Mouse (Mus musculus) embryonic facial prominence, embryonic 12.5 days (tissue): ENCODE measurements at regions not wholly inside any gene's neighbourhood (a gene's known extent, or its start where the extent isn't known, plus 50 kb on each side); places are given as distances from the start of the nearest gene placed in this dataset.
"Not testable (repeated sequence)": the region's sequence is repeated elsewhere in the genome, so short reads cannot be mapped to it uniquely, and the experiment has no call there.

Experiments used
- ATAC-seq: fragments of 200-750 bp; cut with Nextera tagmentation; 2 replicates; pipeline ENCODE4 v1.8.0; 2017; ENCODE audit not compliant: insufficient number of reproducible peaks, insufficient read depth, low FRiP score, low TSS enrichment
- H3K27ac ChIP-seq: fragments of 300-500 bp; sonication (generic); 2 replicates; pipeline ENCODE4 v1.5.1; 2016; ENCODE audit warnings: mild to moderate bottlenecking
- H3K27me3 ChIP-seq: fragments of 300-500 bp; sonication (generic); 2 replicates; pipeline ENCODE4 v1.6.1; 2016; ENCODE audit warnings: mild to moderate bottlenecking, moderate library complexity
- H3K36me3 ChIP-seq: fragments of 300-500 bp; sonication (generic); 2 replicates; pipeline ENCODE4 v1.6.1; 2016; ENCODE audit warnings: mild to moderate bottlenecking
- H3K4me1 ChIP-seq: fragments of 300-500 bp; sonication (generic); 2 replicates; pipeline ENCODE4 v1.6.1; 2016
- H3K4me2 ChIP-seq: fragments of 300-500 bp; sonication (generic); replicated peaks from 2 replicates; pipeline ENCODE4 v1.6.1; 2016; ENCODE audit warnings: mild to moderate bottlenecking, moderate library complexity
- H3K4me3 ChIP-seq: fragments of 300-500 bp; sonication (generic); 2 replicates; pipeline ENCODE4 v1.5.1; 2016; ENCODE audit warnings: mild to moderate bottlenecking
- H3K9ac ChIP-seq: fragments of 300-500 bp; sonication (generic); 2 replicates; pipeline ENCODE4 v1.6.1; 2016; ENCODE audit warnings: mild to moderate bottlenecking, moderate library complexity
- H3K9me3 ChIP-seq: fragments of 300-500 bp; sonication (generic); 2 replicates; pipeline ENCODE4 v1.6.1; 2016; ENCODE audit warnings: mild to moderate bottlenecking, moderate library complexity
- WGBS: fragments of 180-500 bp; shearing (Covaris S2); methylation state at CpG from one replicate; pipeline ENCODE4 v1.1.7; 2016; 5-methylcytosine and 5-hydroxymethylcytosine counted together

GRCm38 (mm10) chr12:11717633-11718032 is 261.8 kb downstream of the Rad51ap2 start:
- 70% methylated on average over 4 of the region's 4 CpGs for WGBS
- Histone ChIP-seq H3K27ac (no peak overlapping the region), H3K36me3 (no peaks in the 10 kb centered on the region), H3K27me3 (no peaks in the 10 kb centered on the region), H3K9me3 (no peaks in the 10 kb centered on the region), H3K4me1 (no peaks in the 10 kb centered on the region), H3K9ac (no peak overlapping the region), H3K4me3 (no peak overlapping the region), H3K4me2 (no peak overlapping the region)
- ATAC-seq = no peak

DNA sequence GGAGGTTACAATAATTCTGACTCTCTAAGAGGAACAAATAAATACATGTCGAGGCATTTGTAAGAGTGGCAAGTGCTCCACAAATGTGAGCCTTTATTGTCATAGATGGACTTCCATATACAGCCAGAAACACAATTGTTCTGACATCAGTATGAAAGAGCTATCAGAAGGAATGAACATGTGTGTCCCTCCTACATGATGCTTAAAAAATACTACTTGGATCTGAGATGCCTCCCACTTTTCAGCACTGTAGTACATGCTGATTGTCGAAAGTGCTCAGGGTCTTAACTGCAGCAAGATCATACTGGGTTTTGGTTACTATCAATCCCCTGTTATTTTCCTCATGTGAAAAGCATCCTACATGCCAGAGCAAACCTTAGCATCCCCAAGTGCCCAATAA is 295.6 kb downstream of the Rad51ap2 start:
- WGBS = 88% methylated on average over 2 of the region's 2 CpGs

GRCm38 (mm10) chr12:11754184-11754907 is 298.5 kb downstream of the Rad51ap2 start:
- no peaks in the 10 kb centered on the region for H3K36me3 ChIP-seq
- ATAC-seq = no peak
- no peak overlapping the region for H3K9ac ChIP-seq
- no peaks in the 10 kb centered on the region for H3K4me1 ChIP-seq
- H3K27ac ChIP-seq = no peak overlapping the region
- no peak overlapping the region for H3K4me3 ChIP-seq
- no peaks in the 10 kb centered on the region for H3K27me3 ChIP-seq
- no peak overlapping the region for H3K4me2 ChIP-seq
- H3K9me3 ChIP-seq = no peaks in the 10 kb centered on the region

More for the DNA sequence above, 295.6 kb downstream of the Rad51ap2 start:
- H3K4me1 ChIP-seq = no peaks in the 10 kb centered on the region
- H3K27me3 ChIP-seq = no peaks in the 10 kb centered on the region
- H3K4me3 ChIP-seq = no peak overlapping the region
- no peak overlapping the region for H3K27ac ChIP-seq
- H3K9me3 ChIP-seq = no peaks in the 10 kb centered on the region
- H3K36me3 ChIP-seq = no peaks in the 10 kb centered on the region
- ATAC-seq = no peak
- H3K9ac ChIP-seq = no peak overlapping the region
- H3K4me2 ChIP-seq = no peak overlapping the region

GRCm38 (mm10) chr12:11802326-11802725 is 346.4 kb downstream of the Rad51ap2 start:
- Histone ChIP-seq H3K9ac (no peak overlapping the region), H3K4me3 (no peak overlapping the region), H3K4me1 (no peaks in the 10 kb centered on the region), H3K9me3 (no peaks in the 10 kb centered on the region), H3K27ac (no peak overlapping the region), H3K27me3 (no peaks in the 10 kb centered on the region), H3K4me2 (no peak overlapping the region), H3K36me3 (no peaks in the 10 kb centered on the region)
- WGBS = 71% methylated on average over 2 of the region's 2 CpGs
- no peak for ATAC-seq

GRCm38 (mm10) chr12:11803162-11803561 is 347.3 kb downstream of the Rad51ap2 start:
- Histone ChIP-seq H3K4me2 (no peak overlapping the region), H3K36me3 (no peaks in the 10 kb centered on the region), H3K27me3 (no peaks in the 10 kb centered on the region), H3K27ac (no peak overlapping the region), H3K4me1 (no peaks in the 10 kb centered on the region), H3K9ac (no peak overlapping the region), H3K9me3 (no peaks in the 10 kb centered on the region), H3K4me3 (no peak overlapping the region)
- ATAC-seq = no peak
- 76% methylated on average over 1 of the region's 1 CpGs for WGBS

DNA sequence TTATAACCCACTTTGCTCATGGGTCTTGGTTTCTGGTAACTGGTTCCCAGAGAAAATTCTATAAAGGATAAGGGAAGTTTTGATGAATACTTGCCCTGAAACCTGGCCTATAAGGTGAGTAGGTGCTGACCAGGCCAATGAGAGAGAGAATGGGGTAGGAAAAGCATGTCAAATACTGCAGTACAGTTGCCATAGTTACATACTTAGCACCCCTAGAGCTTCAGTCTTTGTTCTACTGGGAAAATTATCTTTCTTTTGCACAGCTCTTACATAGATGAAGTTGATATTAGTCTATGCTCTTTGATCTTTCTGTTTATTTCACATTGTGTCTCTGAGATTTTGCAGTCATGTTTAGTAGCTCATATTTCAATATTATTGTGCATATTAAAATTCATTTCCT is 373.8 kb downstream of the Rad51ap2 start:
- H3K9me3 ChIP-seq = no peaks in the 10 kb centered on the region
- no peaks in the 10 kb centered on the region for H3K27me3 ChIP-seq
- H3K4me2 ChIP-seq = no peak overlapping the region
- H3K36me3 ChIP-seq = no peaks in the 10 kb centered on the region
- H3K4me1 ChIP-seq = no peaks in the 10 kb centered on the region
- no peak overlapping the region for H3K4me3 ChIP-seq
- ATAC-seq = no peak
- no peak overlapping the region for H3K9ac ChIP-seq
- H3K27ac ChIP-seq = no peak overlapping the region

GRCm38 (mm10) chr12:11831292-11831691 is 375.4 kb downstream of the Rad51ap2 start:
- Histone ChIP-seq H3K4me1 (no peaks in the 10 kb centered on the region), H3K9ac (no peak overlapping the region), H3K27ac (no peak overlapping the region), H3K4me2 (no peak overlapping the region), H3K36me3 (no peaks in the 10 kb centered on the region), H3K27me3 (no peaks in the 10 kb centered on the region), H3K4me3 (no peak overlapping the region), H3K9me3 (no peaks in the 10 kb centered on the region)
- no peak for ATAC-seq
- WGBS = 72% methylated on average over 5 of the region's 5 CpGs

GRCm38 (mm10) chr12:11837819-11838472 is 382.1 kb downstream of the Rad51ap2 start:
- H3K9me3 ChIP-seq = no peaks in the 10 kb centered on the region
- H3K27me3 ChIP-seq = no peaks in the 10 kb centered on the region
- ATAC-seq = no peak
- H3K9ac ChIP-seq = no peak overlapping the region
- H3K4me2 ChIP-seq = no peak overlapping the region
- H3K4me3 ChIP-seq = no peak overlapping the region
- WGBS = 51% methylated on average over 3 of the region's 3 CpGs
- H3K36me3 ChIP-seq = no peaks in the 10 kb centered on the region
- no peak overlapping the region for H3K27ac ChIP-seq
- no peaks in the 10 kb centered on the region for H3K4me1 ChIP-seq

DNA sequence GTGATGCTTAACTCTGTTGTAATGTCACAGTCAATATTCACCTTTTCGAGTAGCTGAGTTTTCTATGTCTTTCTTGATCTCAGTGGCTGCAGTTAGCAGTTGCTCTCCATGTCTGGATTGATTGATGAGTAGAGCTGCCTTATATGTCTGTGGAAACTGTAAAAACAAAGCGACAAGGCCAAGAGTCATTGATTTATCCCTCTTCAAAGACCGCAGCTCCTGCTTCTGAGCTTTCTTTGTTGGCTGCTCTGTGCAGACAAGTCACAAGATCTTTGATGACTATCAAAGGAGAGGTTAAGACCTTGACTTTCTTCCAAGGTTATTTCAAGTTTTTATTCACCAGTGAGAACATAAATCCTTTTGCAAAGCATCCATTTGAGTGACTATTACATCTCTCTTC is 395.2 kb downstream of the Rad51ap2 start:
- Histone ChIP-seq H3K9me3 (no peaks in the 10 kb centered on the region), H3K4me2 (no peak overlapping the region), H3K9ac (no peak overlapping the region), H3K27me3 (no peaks in the 10 kb centered on the region), H3K4me3 (no peak overlapping the region), H3K36me3 (no peaks in the 10 kb centered on the region), H3K4me1 (no peaks in the 10 kb centered on the region), H3K27ac (no peak overlapping the region)
- 78% methylated on average over 3 of the region's 3 CpGs for WGBS
- ATAC-seq = no peak

- H3K4me2 ChIP-seq, H3K9me3 ChIP-seq, H3K27me3 ChIP-seq, H3K4me1 ChIP-seq, H3K36me3 ChIP-seq, H3K27ac ChIP-seq, H3K4me3 ChIP-seq, H3K9ac ChIP-seq: not testable (repeated sequence)
- WGBS = 91% methylated on average over 11 of the region's 11 CpGs
- 0 out of 2 replicates have a peak, but pooled peaks have one; percentile 35 for ATAC-seq
These were observed 380.1 kb upstream of the Fam49a start for GRCm38 (mm10) chr12:11881809-11882208.

DNA sequence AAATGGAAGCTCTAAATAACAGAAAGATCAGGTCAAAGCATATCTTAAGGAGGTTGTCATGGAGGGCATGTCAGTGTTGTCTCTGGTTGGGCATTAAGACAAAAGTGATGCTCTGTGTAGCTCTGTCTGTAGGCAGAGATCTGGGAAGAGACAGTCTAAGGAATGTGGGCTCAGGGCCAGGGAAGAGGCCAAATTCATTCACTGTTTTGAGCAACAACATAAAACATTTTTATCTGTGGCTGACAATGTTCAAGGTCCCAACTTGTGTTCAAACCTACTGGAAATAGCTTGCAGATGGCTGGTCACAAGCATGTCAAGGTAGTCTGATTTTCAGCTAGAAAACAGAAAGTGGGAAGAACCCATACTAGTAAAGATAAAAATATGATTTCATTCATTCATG is 374.6 kb upstream of the Fam49a start:
- Histone ChIP-seq H3K4me2 (no peak overlapping the region), H3K9ac (no peak overlapping the region), H3K4me1 (no peaks in the 10 kb centered on the region), H3K4me3 (no peak overlapping the region), H3K27me3 (no peaks in the 10 kb centered on the region), H3K36me3 (no peaks in the 10 kb centered on the region), H3K27ac (no peak overlapping the region), H3K9me3 (no peaks in the 10 kb centered on the region)
- no peak for ATAC-seq

- Histone ChIP-seq H3K4me3 (no peak overlapping the region), H3K27me3 (no peaks in the 10 kb centered on the region), H3K4me2 (no peak overlapping the region), H3K27ac (no peak overlapping the region), H3K9me3 (no peaks in the 10 kb centered on the region), H3K36me3 (no peaks in the 10 kb centered on the region), H3K4me1 (no peaks in the 10 kb centered on the region), H3K9ac (no peak overlapping the region)
- ATAC-seq = no peak
- 78% methylated on average over 3 of the region's 3 CpGs for WGBS
These were observed 362.9 kb upstream of the Fam49a start for GRCm38 (mm10) chr12:11899031-11899430.
